Mouse (Mus musculus) liver, embryonic 14.5 days (tissue): Measurements from ENCODE around the gene Rbbp8nl.

ENCODE experiments used
- CTCF ChIP-seq: IDR thresholded peaks from 2 replicates; pipeline ENCODE4 v1.5.1; 2016; ENCODE audit warnings: antibody characterized with exemption, low read depth, control low read depth
- EP300 ChIP-seq: IDR thresholded peaks from 2 replicates; pipeline ENCODE4 v1.6.1; 2016; ENCODE audit warnings: antibody characterized with exemption, low read depth

DNA sequence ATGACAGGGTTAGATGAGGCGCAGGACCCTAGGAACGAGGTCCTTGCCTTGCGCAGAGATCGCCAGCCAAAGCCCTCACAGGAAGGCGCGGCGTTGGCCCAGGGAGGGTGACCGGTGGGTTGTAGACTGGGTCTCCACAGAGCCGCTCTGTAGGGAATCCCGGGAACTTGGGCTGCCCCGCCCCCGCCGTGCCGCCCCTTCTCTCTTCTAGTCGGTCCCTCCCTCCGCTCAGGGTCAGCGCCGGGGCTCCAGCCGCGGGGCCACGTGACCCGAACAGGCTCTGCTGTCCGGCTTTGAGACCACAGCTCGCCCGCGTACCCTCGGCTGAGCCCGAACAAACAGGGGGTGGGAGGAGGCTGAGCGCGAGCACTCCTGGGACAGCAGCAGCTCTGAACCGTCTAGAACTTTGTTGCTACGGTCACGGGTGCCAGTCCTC, 44.9 kb upstream of the Rbbp8nl start, which contains the start of gene Gata5:
- no peak for TF ChIP-seq CTCF
- no peak for TF ChIP-seq EP300
